Mouse (Mus musculus) left cerebral cortex, adult 2 months (tissue): ENCODE measurements at regions not wholly inside any gene's neighbourhood (a gene's known extent, or its start where the extent isn't known, plus 50 kb on each side); places are given as distances from the start of the nearest gene placed in this dataset.
A peak's percentile ranks its signal among the peaks of the same experiment; 100 is the strongest.

ENCODE experiments used
- DNase-seq, 2 experiments: peaks; one replicate each; pipeline ENCODE4 v3.0.0; 2021 to 2022; ENCODE audit warnings: low spot score in 2 of 2, mixed read lengths in 1 of 2; ENCODE audit errors: extremely low spot score in 1 of 2
- H3K27ac ChIP-seq: fragments of 200-600 bp; 2 replicates; pipeline ENCODE4 v1.8.1; 2022
- H3K4me3 ChIP-seq: fragments of 200-600 bp; 2 replicates; pipeline ENCODE4 v1.8.1; 2022
- CTCF ChIP-seq: fragments of 200-600 bp; IDR thresholded peaks from 2 replicates; pipeline ENCODE4 v1.8.1; 2022; ENCODE audit warnings: antibody characterized with exemption, mild to moderate bottlenecking, moderate library complexity
- intact Hi-C: fragments of 180-260 bp; cut with DNase I; formaldehyde crosslinking; loops from one replicate; pipeline ENCODE4 v1.15.1; 2025

DNA sequence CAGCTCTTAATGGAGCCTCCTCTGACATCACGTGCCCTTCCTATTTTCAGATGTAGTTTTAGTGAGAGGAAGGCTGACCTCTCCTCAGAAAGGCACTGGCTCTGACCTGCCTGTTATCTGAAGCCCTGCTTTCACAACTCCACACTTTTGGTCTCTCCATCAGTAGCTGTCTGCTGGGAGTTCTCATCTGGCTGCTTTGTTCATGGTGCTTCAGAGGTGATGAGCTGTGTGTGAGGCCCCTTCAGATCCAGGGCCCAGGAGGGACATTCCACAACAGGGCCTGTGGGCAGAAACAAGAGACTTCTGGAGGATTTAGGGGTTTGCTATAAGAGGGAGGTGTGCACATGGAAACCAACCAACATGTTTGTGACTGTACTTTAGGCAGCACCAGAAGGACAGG lies 50.8 kb upstream of the Fhl2 start:
- H3K27ac ChIP-seq: no peak overlapping the region
- no peak for DNase-seq
- intact Hi-C loops: no loop called here
- no peak overlapping the region for H3K4me3 ChIP-seq
- TF ChIP-seq CTCF: no peak

DNA sequence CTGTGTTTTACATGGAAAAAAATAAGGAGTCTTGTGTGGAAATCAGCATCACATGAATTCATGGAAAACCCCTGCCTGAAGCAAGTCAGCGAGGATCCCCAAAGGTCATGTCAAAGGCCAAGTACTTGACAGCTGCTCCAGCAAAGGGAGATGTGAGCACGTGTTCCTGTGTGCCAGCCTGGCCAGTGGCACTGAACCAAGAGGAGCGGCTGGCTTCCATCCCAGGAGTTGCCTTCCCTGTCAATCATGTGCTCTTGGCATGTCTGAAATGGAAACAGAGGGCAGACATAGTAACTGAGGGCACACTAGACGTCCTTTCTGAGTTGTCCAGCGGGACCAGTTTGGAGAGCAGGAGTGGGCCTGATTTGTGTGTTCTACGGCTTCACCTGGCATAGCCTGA lies 53.5 kb upstream of the Fhl2 start:
- no peak overlapping the region for H3K27ac ChIP-seq

DNA sequence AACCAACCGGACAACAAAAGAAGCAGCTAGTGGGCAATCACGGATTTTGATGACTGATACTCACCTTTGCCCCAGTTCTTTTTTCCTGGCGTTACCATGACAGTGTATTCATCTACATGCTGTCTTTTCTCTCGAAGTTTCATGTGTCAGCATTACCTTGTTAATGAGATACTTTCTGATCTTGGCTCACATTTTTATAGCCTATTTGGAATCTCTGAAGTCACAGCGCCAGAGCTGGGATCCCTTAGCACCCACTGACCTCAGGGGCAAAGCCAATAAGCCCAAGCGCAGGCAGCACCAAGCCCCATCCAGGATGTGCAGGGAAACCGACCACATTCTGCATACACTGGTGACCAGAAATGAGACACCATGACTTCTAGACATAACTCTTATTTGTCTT lies 54.6 kb upstream of the Fhl2 start:
- intact Hi-C loops: no loop called here
- Histone ChIP-seq H3K27ac (no peak overlapping the region), H3K4me3 (no peak overlapping the region)
- DNase-seq: no peak
- no peak for TF ChIP-seq CTCF

More for the DNA sequence above, 53.5 kb upstream of the Fhl2 start:
- H3K4me3 ChIP-seq: no peak overlapping the region
- no peak for DNase-seq
- intact Hi-C loops: no loop called here
- no peak for TF ChIP-seq CTCF

DNA sequence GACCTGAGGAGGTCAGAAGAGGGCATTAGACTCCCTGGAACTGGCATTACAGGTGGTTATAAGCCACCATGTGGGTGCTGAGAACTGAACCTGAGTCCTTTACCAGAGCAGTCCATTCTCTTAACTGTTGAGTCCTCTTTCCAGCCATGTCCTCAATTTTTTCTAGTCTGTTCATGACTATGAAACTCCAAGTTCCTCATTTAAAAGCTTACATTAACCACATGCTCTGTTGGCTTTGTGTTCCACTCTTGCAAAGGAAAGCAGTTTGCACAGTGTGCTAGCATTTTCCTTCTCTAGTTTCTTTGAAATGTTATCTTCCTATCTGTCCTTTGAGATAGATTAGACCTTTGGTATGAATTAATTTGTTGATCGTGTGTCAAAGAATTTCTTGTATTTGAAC lies 57.3 kb upstream of the Fhl2 start:
- no peak for DNase-seq
- H3K4me3 ChIP-seq: no peak overlapping the region
- TF ChIP-seq CTCF: no peak
- H3K27ac ChIP-seq: no peak overlapping the region
- intact Hi-C loops: no loop called here

DNA sequence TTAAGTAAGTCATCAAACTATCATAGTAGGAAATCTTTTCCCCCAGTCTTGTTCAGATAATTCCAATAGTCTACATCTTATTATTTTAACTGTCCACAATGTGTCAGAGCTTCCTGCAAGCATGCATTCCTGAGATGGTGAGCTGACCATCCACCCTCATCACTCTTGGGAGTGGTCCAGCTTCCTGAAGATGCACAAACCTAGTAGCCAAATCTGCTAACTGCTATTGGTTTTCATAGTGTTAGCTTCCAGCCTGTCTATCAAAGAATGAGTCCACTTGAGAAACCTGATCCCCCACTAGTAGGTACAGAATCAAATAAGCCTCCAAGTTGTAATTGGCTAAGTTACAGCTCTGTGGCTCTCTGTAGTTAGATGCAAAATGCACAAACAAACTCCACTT lies 59.3 kb upstream of the Fhl2 start:
- TF ChIP-seq CTCF: no peak
- intact Hi-C loops: no loop called here

DNA sequence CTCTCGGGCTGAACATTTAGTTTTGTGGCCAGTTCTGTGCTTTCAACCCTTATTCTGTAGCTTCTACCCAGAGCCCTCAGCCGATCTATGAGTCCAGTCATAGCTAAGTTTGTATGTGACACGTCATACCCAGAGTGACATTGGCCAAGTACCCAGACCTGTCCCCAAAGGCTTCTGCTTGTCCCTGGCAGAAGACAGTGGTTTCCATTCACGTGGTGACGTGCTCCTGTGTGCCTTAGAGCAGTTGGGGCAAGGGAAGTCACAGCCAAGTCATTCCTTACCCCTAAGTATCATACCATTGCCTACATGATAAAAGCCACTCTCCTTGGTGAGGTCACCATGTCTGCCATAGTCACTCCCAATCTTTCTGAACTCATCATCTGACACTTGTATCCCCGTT lies 61.1 kb upstream of the Fhl2 start:
- H3K27ac ChIP-seq: no peak overlapping the region
- no peak overlapping the region for H3K4me3 ChIP-seq
- no peak for TF ChIP-seq CTCF
- DNase-seq: no peak
- intact Hi-C loops: no loop called here

More for the DNA sequence above, 59.3 kb upstream of the Fhl2 start:
- Histone ChIP-seq H3K4me3 (no peak overlapping the region), H3K27ac (no peak overlapping the region)
- no peak for DNase-seq

DNA sequence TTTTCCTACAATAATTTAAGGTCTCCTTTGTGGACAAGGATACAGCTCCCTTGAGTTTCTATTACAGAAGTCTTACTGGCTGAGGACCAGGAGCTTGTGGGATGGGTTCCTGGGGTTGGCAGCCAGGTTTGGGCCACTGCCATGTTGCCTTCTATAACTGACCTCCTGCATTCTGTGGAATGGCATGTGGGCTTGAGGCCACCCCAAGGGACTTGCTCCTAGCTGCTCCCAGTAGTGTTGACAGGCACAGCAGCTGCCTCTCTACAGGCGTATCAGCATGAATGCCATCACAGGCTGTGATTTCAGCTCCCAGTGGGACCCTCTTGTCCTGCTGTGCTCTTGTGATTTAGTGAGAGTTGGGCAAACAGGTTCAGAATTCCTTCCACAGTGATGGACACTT lies 63.1 kb upstream of the Fhl2 start:
- no peak overlapping the region for H3K27ac ChIP-seq
- TF ChIP-seq CTCF: no peak
- DNase-seq: no peak
- intact Hi-C loops: loop anchor here (10.0 kb wide), 1 partner anchor 345 kb away; no protein-coding TSS in a partner anchor
- no peak overlapping the region for H3K4me3 ChIP-seq

DNA sequence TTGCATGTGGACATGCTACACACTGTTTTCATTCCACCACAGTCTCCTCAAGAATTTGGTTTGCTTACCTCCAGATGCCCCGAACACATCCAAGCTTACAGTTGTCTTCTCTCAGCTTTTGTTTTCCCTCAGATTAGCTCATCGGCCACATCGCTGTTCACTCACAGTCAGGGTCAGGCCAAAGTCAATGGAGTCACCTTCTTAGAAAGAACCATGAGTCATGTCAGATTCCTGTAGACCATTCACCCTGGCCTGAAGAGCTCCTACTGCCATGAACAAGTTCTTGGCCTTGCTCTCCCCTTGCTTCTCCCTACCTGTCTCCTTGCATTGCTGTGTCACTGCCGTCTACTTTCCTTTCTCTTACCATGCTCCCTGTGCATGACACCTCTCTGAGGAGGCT lies 63.7 kb upstream of the Fhl2 start:
- no peak for TF ChIP-seq CTCF
- no peak overlapping the region for H3K4me3 ChIP-seq
- H3K27ac ChIP-seq: no peak overlapping the region
- intact Hi-C loops: loop anchor here (10.0 kb wide), 1 partner anchor 346 kb away; no protein-coding TSS in a partner anchor
- DNase-seq: no peak

DNA sequence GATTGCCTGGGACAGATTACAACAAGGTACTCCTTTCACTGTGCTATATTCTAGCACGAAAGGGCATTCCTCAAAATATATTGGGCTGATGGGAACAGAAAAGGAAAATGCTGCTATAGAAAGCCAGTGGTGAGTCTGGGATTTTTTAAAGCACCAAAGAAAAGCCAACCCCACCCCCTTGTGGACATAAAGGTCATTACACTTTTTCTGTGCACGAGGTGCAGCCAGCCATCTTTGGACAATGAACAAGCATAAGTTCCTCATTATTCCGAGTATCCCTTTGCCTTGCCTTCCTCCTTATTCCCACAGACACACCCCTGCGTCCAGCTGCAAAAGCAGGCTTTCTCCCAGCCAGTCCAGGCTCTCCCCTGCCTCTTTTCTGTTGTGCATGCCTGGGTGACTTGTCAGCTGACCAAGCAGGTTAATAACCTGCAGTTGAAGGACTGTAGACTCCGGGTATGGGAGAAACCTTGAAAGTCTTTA lies 67.7 kb upstream of the Fhl2 start:
- intact Hi-C loops: loop anchor here (1.0 to 10.0 kb wide), 3 partner anchors 125 to 350 kb away; no protein-coding TSS in a partner anchor
- peak; percentile 88 for TF ChIP-seq CTCF
- peak overlapping the region; percentile 38; the same call in 1 of the 2 replicates for H3K27ac ChIP-seq
- peak; percentile 75 to 77 for DNase-seq
- no peak overlapping the region for H3K4me3 ChIP-seq

DNA sequence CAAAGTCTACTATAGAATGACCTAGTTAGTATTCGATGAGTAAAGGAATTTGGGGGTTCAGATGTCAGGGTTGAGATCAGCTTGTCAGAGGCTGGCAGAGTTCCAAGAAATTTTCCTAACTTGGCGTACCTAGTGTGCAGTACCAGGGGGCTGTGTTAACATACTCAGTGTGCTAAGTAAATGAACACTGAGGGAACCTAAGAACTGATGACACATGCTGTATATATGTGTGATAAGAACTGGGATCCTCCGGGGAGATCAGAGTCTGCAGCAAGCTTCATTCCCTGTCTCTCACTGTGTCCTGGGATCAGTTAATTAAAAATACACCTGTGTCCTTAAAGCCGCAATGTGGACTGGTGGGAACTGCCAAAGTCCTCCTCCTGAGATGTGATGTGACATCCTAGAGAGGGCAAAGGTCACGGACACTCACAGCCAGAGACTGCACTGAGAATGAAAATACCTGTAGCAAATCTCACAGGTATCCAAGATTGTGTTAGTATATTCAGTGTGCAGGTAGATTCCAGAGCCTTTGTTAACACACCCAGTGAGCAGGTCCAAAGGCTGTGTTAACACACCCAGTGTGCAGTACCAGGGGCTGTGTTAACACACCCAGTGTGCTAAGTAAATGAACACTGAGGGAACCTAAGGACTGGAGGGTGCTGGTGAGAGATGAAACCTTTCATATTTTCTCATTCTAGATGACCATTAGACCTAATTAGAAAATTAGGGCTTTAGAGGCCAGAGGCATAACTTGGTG lies 69.1 kb upstream of the Fhl2 start:
- TF ChIP-seq CTCF: no peak
- intact Hi-C loops: loop anchor here (10.0 kb wide), 1 partner anchor 351 kb away; no protein-coding TSS in a partner anchor
- no peak for DNase-seq

DNA sequence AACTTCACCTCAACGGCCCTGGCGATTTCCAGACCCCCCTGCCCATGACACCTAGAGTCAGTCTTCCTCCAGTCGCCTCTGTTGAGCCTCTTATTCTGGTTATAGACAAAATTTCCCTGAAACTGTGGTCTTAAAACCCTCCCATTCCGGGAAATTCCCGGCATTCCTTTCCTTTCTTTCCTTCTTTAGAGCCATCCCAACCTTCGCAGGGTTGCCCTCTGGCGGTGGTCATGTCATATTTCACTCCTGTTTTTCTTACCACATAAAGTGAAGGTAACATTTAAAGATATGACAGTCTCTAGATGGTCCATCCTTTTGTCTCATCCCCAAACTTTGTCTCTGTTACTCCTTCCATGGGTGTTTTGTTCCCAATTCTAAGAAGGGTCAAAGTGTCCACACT lies 72.9 kb upstream of the Fhl2 start:
- intact Hi-C loops: loop anchor here (10.0 kb wide), 1 partner anchor 355 kb away; no protein-coding TSS in a partner anchor
- Histone ChIP-seq H3K4me3 (no peak overlapping the region), H3K27ac (no peak overlapping the region)
- TF ChIP-seq CTCF: peak; percentile 35
- peak in 1 of 2 experiments; percentile 25 for DNase-seq

More for the DNA sequence above, 69.1 kb upstream of the Fhl2 start:
- H3K4me3 ChIP-seq: no peak overlapping the region
- no peak overlapping the region for H3K27ac ChIP-seq

DNA sequence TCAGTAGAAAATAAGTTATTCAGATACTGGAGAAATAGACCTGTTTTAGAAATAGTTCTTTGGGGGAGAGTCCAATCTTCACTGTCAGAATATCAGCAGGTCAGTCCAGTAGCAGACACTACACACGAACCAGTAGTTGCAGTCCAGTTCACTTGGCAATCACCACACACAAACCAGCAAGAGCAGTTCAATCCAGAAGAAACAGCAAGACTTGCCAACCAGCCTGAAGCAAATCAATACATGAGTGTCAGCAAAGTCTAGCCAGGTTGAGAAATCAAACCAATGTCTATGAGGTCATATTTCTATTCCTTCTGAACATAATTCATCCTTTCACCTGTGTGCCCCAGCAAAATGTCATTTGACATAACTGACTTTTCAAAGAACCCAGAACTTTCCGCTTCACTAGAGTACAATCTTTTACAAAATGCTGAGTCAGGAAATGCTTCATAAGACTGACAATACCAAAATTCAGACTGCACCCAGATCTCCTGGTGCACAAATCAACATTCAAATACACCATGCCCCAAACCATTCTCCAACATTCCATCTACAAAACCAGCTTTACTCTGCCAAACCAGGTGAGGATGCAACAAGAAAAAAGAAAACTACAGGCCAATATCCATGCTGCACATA lies 76.6 kb upstream of the Fhl2 start:
- TF ChIP-seq CTCF: no peak
- no peak for DNase-seq
- Histone ChIP-seq H3K4me3 (no peak overlapping the region), H3K27ac (no peak overlapping the region)
- intact Hi-C loops: no loop called here

DNA sequence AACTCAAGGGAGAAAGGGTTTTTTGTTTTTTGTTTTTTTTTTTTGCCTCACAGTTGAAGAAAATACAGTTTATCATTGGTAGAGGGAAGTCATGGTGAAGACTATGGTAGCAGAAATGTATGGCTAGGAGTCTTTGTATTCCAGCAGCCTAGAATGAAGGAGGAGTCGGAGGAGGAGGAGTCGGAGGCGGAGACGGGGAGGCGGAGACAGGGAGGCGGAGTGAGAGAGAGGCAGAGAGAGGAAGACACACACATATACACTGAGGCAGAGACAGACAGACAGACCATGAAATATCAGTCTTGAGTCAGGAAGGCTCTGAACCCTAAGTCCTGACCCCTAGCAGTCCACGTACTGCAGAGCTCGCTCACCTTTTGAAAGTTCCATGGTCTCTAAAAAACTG lies 95.0 kb upstream of the Fhl2 start:
- no peak for TF ChIP-seq CTCF
- intact Hi-C loops: no loop called here
- no peak overlapping the region for H3K4me3 ChIP-seq
- H3K27ac ChIP-seq: no peak overlapping the region
- DNase-seq: no peak
